8 mouse cellular contexts compared by ENCODE assay signal in the genomic region with DNA sequence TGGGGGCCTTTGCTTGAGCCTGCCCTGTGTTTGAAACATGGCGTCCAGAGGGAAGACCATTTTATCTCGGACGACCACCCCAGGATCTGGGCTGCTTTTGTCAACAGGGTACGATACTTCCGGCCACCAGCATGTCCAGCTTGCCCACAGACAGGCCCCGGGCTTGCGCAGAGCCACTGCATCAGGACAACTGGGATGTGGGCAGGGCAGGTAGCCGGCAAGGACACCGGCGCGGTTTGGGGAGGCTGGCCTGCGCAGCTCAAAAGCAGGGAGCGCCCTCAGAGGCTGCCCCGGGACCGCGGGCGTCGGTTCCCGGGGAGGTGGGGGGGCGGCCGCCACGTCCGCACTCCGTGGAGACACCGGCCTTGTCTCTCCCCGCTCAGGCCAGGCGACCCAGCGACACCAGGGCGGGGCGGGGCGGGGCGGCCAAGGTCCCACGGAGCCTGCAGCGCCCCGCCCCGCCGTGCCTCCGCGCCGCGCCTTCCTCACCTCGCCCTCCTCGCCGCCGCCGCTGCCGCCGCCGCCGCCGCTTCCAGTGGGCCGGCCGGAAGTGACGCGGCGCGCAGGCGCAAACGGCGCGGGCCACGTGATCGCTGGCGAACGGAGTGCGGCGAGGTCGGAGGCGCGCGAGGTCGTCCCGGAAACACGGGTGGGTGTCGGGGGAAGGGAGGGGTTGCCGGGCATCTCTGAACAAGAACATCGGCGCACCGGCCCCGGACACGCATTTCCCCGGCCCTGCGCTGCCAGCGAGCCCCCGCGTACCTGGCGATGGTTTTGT. TPM values are rescaled to one million over a fixed set of nuclear protein-coding genes. Genes with fewer than 3 reads are reported as not detected.
A peak's percentile ranks its signal among the peaks of the same experiment; 100 is the strongest.
DNase-seq lines count a peak whose midpoint lies in the region; ATAC-seq lines count a peak whose summit lies in the region.

A gene (minus strand): TSS at position 560 of the 778 bp plus-strand sequence.

- H3K9me3 ChIP-seq in embryonic facial prominence, embryonic 11.5 days (replicated peaks; ENCODE audit: control insufficient read depth, low read length), result no peaks in the 10 kb centered on the region
- no peaks in the 10 kb centered on the region for H3K9me3 ChIP-seq in midbrain, embryonic 11.5 days (ENCODE audit: control insufficient read depth, low read length)

- no peaks in the 10 kb centered on the region for H3K27me3 ChIP-seq in embryonic facial prominence, embryonic 11.5 days (ENCODE audit: control insufficient read depth, insufficient read depth, low read length)
- no peaks in the 10 kb centered on the region for H3K27me3 ChIP-seq in midbrain, embryonic 11.5 days (ENCODE audit: control insufficient read depth, insufficient read depth, low read length)

- under 1% methylated on average over 68 of the region's 87 CpGs for WGBS in embryonic facial prominence, embryonic 11.5 days
- WGBS in midbrain, embryonic 11.5 days, result 1% methylated on average over 84 of the region's 87 CpGs

- peak; percentile 97 for DNase-seq in adrenal gland, postnatal 25 days
- peak; percentile 92 for DNase-seq in embryonic facial prominence, embryonic 11.5 days (ENCODE audit: low spot score)
- DNase-seq in kidney, adult 11 months, result peak; percentile 91
- DNase-seq in left cerebral cortex, postnatal 4 days, result peak; percentile 95
- DNase-seq in midbrain, embryonic 11.5 days (ENCODE audit: low spot score, missing footprints), result peak; percentile 99
- DNase-seq in right cerebral cortex, postnatal 4 days, result peak; percentile 93
- DNase-seq in yolk sac, embryonic 10.5 days (ENCODE audit: low spot score), result peak; percentile 87

- H3K27ac ChIP-seq in embryonic facial prominence, embryonic 11.5 days (replicated peaks; ENCODE audit: low read depth, low read length), result peak within 1 kb of the TSS; percentile 83
- H3K27ac ChIP-seq in midbrain, embryonic 11.5 days (ENCODE audit: low read depth, low read length), result peak within 1 kb of the TSS; percentile 77

- H3K4me2 ChIP-seq in embryonic facial prominence, embryonic 11.5 days (ENCODE audit: low read depth, low read length), result peak within 1 kb of the TSS; percentile 87
- H3K4me2 ChIP-seq in midbrain, embryonic 11.5 days, result peak within 1 kb of the TSS; percentile 90

- no peaks in the 10 kb centered on the region; the same call in 1 of the 2 replicates for H3K36me3 ChIP-seq in embryonic facial prominence, embryonic 11.5 days (replicated peaks; ENCODE audit: control insufficient read depth, insufficient read depth, low read depth, low read length)
- H3K36me3 ChIP-seq in midbrain, embryonic 11.5 days (ENCODE audit: control insufficient read depth, insufficient read depth, low read length), result no peaks in the 10 kb centered on the region; the same call in none of the 2 replicates

- intact Hi-C loops in left cerebral cortex, postnatal 4 days (cut with DNase I), result no loop called here

- peak within 1 kb of the TSS; percentile 98 for H3K4me3 ChIP-seq in embryonic facial prominence, embryonic 11.5 days (ENCODE audit: low read depth, low read length)
- H3K4me3 ChIP-seq in midbrain, embryonic 11.5 days (ENCODE audit: low read depth, low read length), result peak within 1 kb of the TSS; percentile 98

- H3K9ac ChIP-seq in embryonic facial prominence, embryonic 11.5 days (replicated peaks; ENCODE audit: low read length), result peak within 1 kb of the TSS; percentile 96
- peak within 1 kb of the TSS; percentile 94 for H3K9ac ChIP-seq in midbrain, embryonic 11.5 days (ENCODE audit: low read length)

- H3K4me1 ChIP-seq in embryonic facial prominence, embryonic 11.5 days (ENCODE audit: control insufficient read depth, insufficient read depth, low read length), result peaks cover 4% of the 10 kb centered on the region
- H3K4me1 ChIP-seq in midbrain, embryonic 11.5 days (ENCODE audit: control insufficient read depth, insufficient read depth, low read length), result peaks cover 16% of the 10 kb centered on the region

- ATAC-seq in embryonic facial prominence, embryonic 11.5 days (replicated peaks; ENCODE audit: insufficient number of reproducible peaks, low FRiP score, low TSS enrichment, low read depth), result peak; percentile 80
- ATAC-seq in granulocyte monocyte progenitor cell, adult 5-6 weeks (replicated peaks; ENCODE audit: poor library complexity, severe bottlenecking), result peak; percentile 76
- peak; percentile 91 for ATAC-seq in midbrain, embryonic 11.5 days (ENCODE audit: low FRiP score)

RNA-seq across cellular contexts. Expression of the gene that starts here (rescaled TPM):
- 67.5 and 75.4 TPM in 2 replicates for total RNA-seq in adrenal gland, postnatal 25 days (2021)
- 223 and 249 TPM in 2 replicates for polyA plus RNA-seq in embryonic facial prominence, embryonic 11.5 days (2014; fragmentation: Nextera tagmentation; extraction: Ambion mirVana)
- 64.7 and 75.8 TPM in 2 replicates for total RNA-seq in granulocyte monocyte progenitor cell, adult 5-6 weeks (2014; fragmentation: Nextera tagmentation)
- total RNA-seq in granulocyte monocyte progenitor cell, adult 5-6 weeks (2017), result 23.1 and 23.4 TPM in 2 replicates
- total RNA-seq in left cerebral cortex, postnatal 4 days (2021), result 100 to 1,000 TPM; 105 to 113 TPM
- 232 and 237 TPM in 2 replicates for polyA plus RNA-seq in midbrain, embryonic 11.5 days (2014; fragmentation: Nextera tagmentation; extraction: Ambion mirVana)

Comparison
In these comparisons a context has a peak if more than half of its experiments do, and no peak if none do; other contexts are left out.
1. Peak in every context shown above with its lines: DNase-seq, ATAC-seq, H3K4me3 ChIP-seq and H3K27ac ChIP-seq.